Comparison of ENCODE assay signal across 18 mouse cellular contexts in genomic region chr6:56860205-56860848, GRCm38 (mm10). TPM values are rescaled to one million over a fixed set of nuclear protein-coding genes. Genes with fewer than 3 reads are reported as not detected.
DNase-seq lines count a peak whose midpoint lies in the region; ATAC-seq and TF ChIP-seq lines count a peak whose summit lies in the region.
"Had no signal": no experiment of that assay in that cellular context is flagged by ENCODE, and none has a peak within 500 bp of the region (broad histone marks: within the 10 kb centered on the region; RNA-seq: fewer than 3 reads in every experiment).

No protein-coding gene starts in this region.

- H3K4me3 ChIP-seq in lung, postnatal 0 days (ENCODE audit: low read depth, low read length): no peak overlapping the region
- H3K4me3 ChIP-seq in liver, embryonic 13.5 days (replicated peaks): no peak overlapping the region
- H3K4me3 ChIP-seq in stomach, postnatal 0 days (ENCODE audit: low read depth, low read length): no peak overlapping the region
- H3K4me3 ChIP-seq in forebrain, embryonic 15.5 days: no peak overlapping the region
- H3K4me3 ChIP-seq: embryonic facial prominence, embryonic 13.5 days; kidney, embryonic 15.5 days; layer of hippocampus, adult 2 months; neural tube, embryonic 12.5 days had no signal

- peak; percentile 33; the same call in 1 of the 2 replicates for ATAC-seq in lung, postnatal 0 days
- ATAC-seq in granulocyte monocyte progenitor cell, adult 5-6 weeks (replicated peaks; ENCODE audit: poor library complexity, severe bottlenecking): peak; percentile 56
- peak; percentile 73 for ATAC-seq in liver, embryonic 13.5 days (ENCODE audit: low read depth)
- ATAC-seq in stomach, postnatal 0 days (ENCODE audit: low FRiP score, low TSS enrichment): peak; percentile 91
- no peak for ATAC-seq in forebrain, embryonic 15.5 days (replicated peaks)
- ATAC-seq: hindbrain, postnatal 0 days had no signal

- no peaks in the 10 kb centered on the region for H3K27me3 ChIP-seq in lung, postnatal 0 days (replicated peaks; ENCODE audit: insufficient read depth, low read length)
- H3K27me3 ChIP-seq in liver, embryonic 13.5 days: no peaks in the 10 kb centered on the region
- no peaks in the 10 kb centered on the region for H3K27me3 ChIP-seq in stomach, postnatal 0 days (ENCODE audit: control insufficient read depth, insufficient read depth, low read length)
- no peaks in the 10 kb centered on the region for H3K27me3 ChIP-seq in forebrain, embryonic 15.5 days
- H3K27me3 ChIP-seq: embryonic facial prominence, embryonic 13.5 days; kidney, embryonic 15.5 days; neural tube, embryonic 12.5 days had no signal

- DNase-seq in lung, postnatal 0 days (ENCODE audit: low spot score): peak; percentile 11
- no peak for DNase-seq in lung, postnatal 4 days
- DNase-seq in liver, embryonic 13.5 days: no peak
- peak; percentile 48 for DNase-seq in stomach, postnatal 0 days (ENCODE audit: low spot score)
- DNase-seq in cerebellum, postnatal 4 days (ENCODE audit: low spot score in 2 of 2): no peak
- DNase-seq: adrenal gland, postnatal 10 days; cerebellum, adult 9-11 months; heart, postnatal 36 days; right cerebral cortex, postnatal 25 days had no signal

- TF ChIP-seq CTCF in lung, postnatal 0 days (IDR thresholded peaks at IDR 0.05): no peak
- TF ChIP-seq CTCF in stomach, postnatal 0 days (IDR thresholded peaks at IDR 0.05; ENCODE audit: low read depth): no peak

- 82% methylated on average over 8 of the region's 8 CpGs for WGBS in lung, postnatal 0 days
- WGBS in liver, embryonic 13.5 days (ENCODE audit: insufficient replicate concordance): 65% methylated on average over 8 of the region's 8 CpGs
- 74% methylated on average over 8 of the region's 8 CpGs for WGBS in stomach, postnatal 0 days
- WGBS in forebrain, embryonic 15.5 days: 94% methylated on average over 8 of the region's 8 CpGs

- H3K36me3 ChIP-seq in lung, postnatal 0 days (ENCODE audit: insufficient read depth, low read length): no peaks in the 10 kb centered on the region; the same call in 1 of the 2 replicates
- peaks cover 22% of the 10 kb centered on the region for H3K36me3 ChIP-seq in liver, embryonic 13.5 days
- H3K36me3 ChIP-seq in stomach, postnatal 0 days (ENCODE audit: control insufficient read depth, insufficient read depth, low read length): peaks cover 5% of the 10 kb centered on the region; the same call in 1 of the 2 replicates
- H3K36me3 ChIP-seq in forebrain, embryonic 15.5 days: no peaks in the 10 kb centered on the region
- H3K36me3 ChIP-seq: G1E; neural tube, embryonic 12.5 days had no signal

- H3K9me3 ChIP-seq in lung, postnatal 0 days (ENCODE audit: low read length): no peaks in the 10 kb centered on the region
- no peaks in the 10 kb centered on the region for H3K9me3 ChIP-seq in liver, embryonic 13.5 days (replicated peaks)
- no peaks in the 10 kb centered on the region for H3K9me3 ChIP-seq in stomach, postnatal 0 days (ENCODE audit: control insufficient read depth, low read length)
- H3K9me3 ChIP-seq in forebrain, embryonic 15.5 days: no peaks in the 10 kb centered on the region
- H3K9me3 ChIP-seq: embryonic facial prominence, embryonic 13.5 days; G1E; kidney, embryonic 15.5 days; neural tube, embryonic 12.5 days had no signal

- no peak overlapping the region for H3K27ac ChIP-seq in lung, postnatal 0 days (ENCODE audit: low read length)
- H3K27ac ChIP-seq in liver, embryonic 13.5 days: no peak overlapping the region
- peak overlapping the region; percentile 25 for H3K27ac ChIP-seq in stomach, postnatal 0 days (replicated peaks)
- H3K27ac ChIP-seq in forebrain, embryonic 15.5 days (replicated peaks): no peak overlapping the region
- H3K27ac ChIP-seq: embryonic facial prominence, embryonic 13.5 days; hindbrain, postnatal 0 days; kidney, embryonic 15.5 days; layer of hippocampus, adult 2 months; macrophage; neural tube, embryonic 12.5 days had no signal

- no peak overlapping the region for H3K4me2 ChIP-seq in lung, postnatal 0 days (replicated peaks; ENCODE audit: low read depth, low read length)
- H3K4me2 ChIP-seq in liver, embryonic 13.5 days: no peak overlapping the region
- H3K4me2 ChIP-seq in stomach, postnatal 0 days (replicated peaks; ENCODE audit: low read depth): no peak overlapping the region
- no peak overlapping the region for H3K4me2 ChIP-seq in forebrain, embryonic 15.5 days (replicated peaks)
- H3K4me2 ChIP-seq: embryonic facial prominence, embryonic 13.5 days; kidney, embryonic 15.5 days; neural tube, embryonic 12.5 days had no signal

- TF ChIP-seq EP300 in lung, postnatal 0 days (IDR thresholded peaks at IDR 0.05): no peak
- TF ChIP-seq EP300 in stomach, postnatal 0 days (optimal IDR thresholded peaks at IDR 0.05): no peak

- no peak overlapping the region for H3K9ac ChIP-seq in lung, postnatal 0 days (replicated peaks; ENCODE audit: low read depth)
- H3K9ac ChIP-seq in liver, embryonic 13.5 days: no peak overlapping the region
- no peak overlapping the region for H3K9ac ChIP-seq in stomach, postnatal 0 days (ENCODE audit: low read length)
- H3K9ac ChIP-seq in forebrain, embryonic 15.5 days (replicated peaks): no peak overlapping the region
- H3K9ac ChIP-seq: embryonic facial prominence, embryonic 13.5 days; kidney, embryonic 15.5 days; neural tube, embryonic 12.5 days had no signal

- H3K4me1 ChIP-seq in lung, postnatal 0 days (ENCODE audit: insufficient read depth, low read depth, low read length): no peaks in the 10 kb centered on the region
- H3K4me1 ChIP-seq in liver, embryonic 13.5 days (replicated peaks): peaks cover 12% of the 10 kb centered on the region
- no peaks in the 10 kb centered on the region for H3K4me1 ChIP-seq in stomach, postnatal 0 days (replicated peaks; ENCODE audit: control insufficient read depth, insufficient read depth)
- no peaks in the 10 kb centered on the region for H3K4me1 ChIP-seq in forebrain, embryonic 15.5 days
- H3K4me1 ChIP-seq: embryonic facial prominence, embryonic 13.5 days; kidney, embryonic 15.5 days; neural tube, embryonic 12.5 days had no signal

RNA-seq across cellular contexts. Expression of gene Fkbp9, which starts 28.5 kb away (rescaled TPM):
- polyA plus RNA-seq in lung, postnatal 0 days (2015; fragmentation: Nextera tagmentation; extraction: Ambion mirVana): 130 and 134 TPM in 2 replicates
- total RNA-seq in granulocyte monocyte progenitor cell, adult 5-6 weeks (2014; fragmentation: Nextera tagmentation): 4.6 and 8.7 TPM in 2 replicates
- total RNA-seq in granulocyte monocyte progenitor cell, adult 5-6 weeks (2017): 9.2 and 13.7 TPM in 2 replicates
- polyA plus RNA-seq in liver, embryonic 13.5 days (2015; fragmentation: Nextera tagmentation; extraction: Ambion mirVana): 26.2 and 28.5 TPM in 2 replicates
- 80.5 and 85.8 TPM in 2 replicates for polyA plus RNA-seq in stomach, postnatal 0 days (2015; fragmentation: Nextera tagmentation; extraction: Ambion mirVana)
- polyA plus RNA-seq in forebrain, embryonic 15.5 days (2015; fragmentation: Nextera tagmentation; extraction: Ambion mirVana): 27.7 and 30.6 TPM in 2 replicates
- polyA plus RNA-seq: G1E had no signal

Comparison
In these comparisons a context has a peak if more than half of its experiments do, and no peak if none do; other contexts are left out.
1. DNase-seq: peak in lung, postnatal 0 days (single experiment) and stomach, postnatal 0 days (single experiment); none in lung, postnatal 4 days (0 of 2), liver, embryonic 13.5 days (single experiment) and cerebellum, postnatal 4 days (0 of 2).